Mouse (Mus musculus) embryonic facial prominence, embryonic 13.5 days (tissue): ENCODE data around the gene Dhrs1. TPM values are rescaled to one million over a fixed set of nuclear protein-coding genes. Genes with fewer than 3 reads are reported as not detected.
"Not testable (repeated sequence)": the region's sequence is repeated elsewhere in the genome, so short reads cannot be mapped to it uniquely, and the experiment has no call there.

Source experiments
- ATAC-seq: fragments of 200-750 bp; cut with Nextera tagmentation; 2 replicates; pipeline ENCODE4 v1.8.0; 2017; ENCODE audit warnings: low read depth; ENCODE audit not compliant: insufficient number of reproducible peaks, insufficient read depth, low FRiP score, low TSS enrichment
- H3K27ac ChIP-seq: fragments of 300-500 bp; sonication (generic); 2 replicates; pipeline ENCODE4 v1.5.1; 2015; ENCODE audit warnings: moderate library complexity, mild to moderate bottlenecking, inconsistent platforms
- H3K27me3 ChIP-seq: fragments of 300-500 bp; sonication (generic); 2 replicates; pipeline ENCODE4 v1.6.1; 2015; ENCODE audit warnings: mild to moderate bottlenecking, inconsistent platforms
- H3K36me3 ChIP-seq: fragments of 300-500 bp; sonication (generic); 2 replicates; pipeline ENCODE4 v1.6.1; 2015; ENCODE audit warnings: mild to moderate bottlenecking, inconsistent platforms
- H3K4me1 ChIP-seq: fragments of 300-500 bp; sonication (generic); 2 replicates; pipeline ENCODE4 v1.6.1; 2015; ENCODE audit warnings: inconsistent platforms
- H3K4me2 ChIP-seq: fragments of 300-500 bp; sonication (generic); 2 replicates; pipeline ENCODE4 v1.6.1; 2015; ENCODE audit warnings: moderate library complexity, mild to moderate bottlenecking, inconsistent platforms
- H3K4me3 ChIP-seq: fragments of 300-500 bp; sonication (generic); 2 replicates; pipeline ENCODE4 v1.5.1; 2015; ENCODE audit warnings: mild to moderate bottlenecking, inconsistent platforms
- H3K9ac ChIP-seq: fragments of 300-500 bp; sonication (generic); 2 replicates; pipeline ENCODE4 v1.6.1; 2015; ENCODE audit warnings: mild to moderate bottlenecking, inconsistent platforms
- H3K9me3 ChIP-seq: fragments of 300-500 bp; sonication (generic); 2 replicates; pipeline ENCODE4 v1.6.1; 2016; ENCODE audit warnings: inconsistent platforms
- WGBS: fragments of 180-500 bp; shearing (Covaris S2); methylation state at CpG from one replicate; pipeline ENCODE4 v1.1.7; 2015; ENCODE audit warnings: mixed read lengths; 5-methylcytosine and 5-hydroxymethylcytosine counted together
- polyA plus RNA-seq: library from polyadenylated mRNA; unstranded; fragments of >200 nt; fragmentation: Nextera tagmentation; extraction: Ambion mirVana; gene quantifications from 2 replicates; pipeline ENCODE4 v1.2.1, GENCODE M21; 2015

The Dhrs1 gene
- polyA plus RNA-seq, 1 experiment from 2014 or later = 84.5 TPM

- under 1% methylated on average over 77 of the region's 77 CpGs for WGBS
- peak overlapping the region; percentile 30 for H3K27ac ChIP-seq
- no peaks in the 10 kb centered on the region for H3K9me3 ChIP-seq
- H3K27me3 ChIP-seq = peaks cover 65% of the 10 kb centered on the region
- H3K4me1 ChIP-seq = peaks cover 21% of the 10 kb centered on the region
- peak overlapping the region; percentile 93 for H3K4me2 ChIP-seq
- peak overlapping the region; percentile 79 for H3K9ac ChIP-seq
- H3K36me3 ChIP-seq = no peaks in the 10 kb centered on the region
- peak overlapping the region; percentile 58 for H3K4me3 ChIP-seq
- ATAC-seq = peak; percentile 54
Observed at GRCm38 (mm10) chr14:55762001-55762821, 16.7 kb upstream of the Dhrs1 start.

DNA sequence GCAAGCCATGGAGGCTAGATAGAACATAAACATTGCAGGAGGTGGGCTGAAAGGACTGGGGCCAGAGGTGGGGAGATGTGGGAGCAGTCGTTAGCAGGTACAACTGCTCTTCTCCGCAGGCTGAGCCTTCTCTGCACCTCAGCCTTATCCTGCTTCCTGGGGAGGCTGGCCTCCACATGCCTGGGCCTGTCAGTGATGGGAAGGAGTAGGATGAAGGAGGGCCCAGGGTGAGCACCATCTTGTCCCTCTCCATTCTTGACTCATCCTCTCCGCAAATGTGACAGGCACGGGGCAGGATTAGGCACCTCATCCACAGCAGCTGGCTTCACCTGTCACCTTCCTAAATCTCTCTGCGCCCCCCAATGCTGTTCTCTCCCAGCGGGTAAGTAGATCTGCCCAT is 15.7 kb upstream of the Dhrs1 start, which contains the start of gene Ltb4r2:
Ltb4r2 (plus strand) TSS at position 266 of the 400 bp plus-strand sequence.
- ATAC-seq = no peak
- peak within 1 kb of the TSS; percentile 93 for H3K4me2 ChIP-seq
- H3K4me1 ChIP-seq = peaks cover 21% of the 10 kb centered on the region
- peaks cover 56% of the 10 kb centered on the region for H3K27me3 ChIP-seq
- peak within 1 kb of the TSS; percentile 58 for H3K4me3 ChIP-seq
- no peaks in the 10 kb centered on the region for H3K9me3 ChIP-seq
- H3K36me3 ChIP-seq = peaks cover 8% of the 10 kb centered on the region
- 74% methylated on average over 6 of the region's 6 CpGs for WGBS
- peak within 1 kb of the TSS; percentile 79 for H3K9ac ChIP-seq
- H3K27ac ChIP-seq = peak within 1 kb of the TSS; percentile 30

DNA sequence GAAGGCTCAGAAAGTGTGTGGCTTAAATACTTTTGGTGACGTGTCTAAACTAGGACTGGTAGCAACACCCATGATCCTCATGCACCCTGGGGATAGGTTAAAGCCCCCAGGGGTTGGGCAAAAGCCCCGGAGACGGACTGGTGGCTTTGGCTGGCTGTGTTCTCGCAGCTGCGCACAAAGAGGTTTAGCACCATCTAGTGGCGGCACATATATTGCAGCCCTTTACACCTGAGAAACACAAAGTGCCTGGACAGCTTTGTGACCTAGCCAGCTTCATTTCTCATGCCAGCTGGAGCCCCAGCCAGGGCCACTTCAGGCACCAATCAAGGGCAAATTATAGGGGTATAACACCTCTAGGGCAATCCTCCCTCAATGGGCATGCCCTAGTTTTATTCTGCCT is 14.7 kb upstream of the Dhrs1 start:
- Histone ChIP-seq H3K27me3 (peaks cover 47% of the 10 kb centered on the region), H3K4me3 (peak overlapping the region; percentile 20), H3K4me1 (peaks cover 21% of the 10 kb centered on the region), H3K36me3 (peaks cover 18% of the 10 kb centered on the region), H3K4me2 (peak overlapping the region; percentile 52), H3K9ac (0 out of 2 replicates have a peak overlapping the region, but pooled peaks have one; percentile 47)
- not testable (repeated sequence) for ATAC-seq, H3K9me3 ChIP-seq, H3K27ac ChIP-seq
- WGBS = 0% methylated on average over 6 of the region's 6 CpGs

DNA sequence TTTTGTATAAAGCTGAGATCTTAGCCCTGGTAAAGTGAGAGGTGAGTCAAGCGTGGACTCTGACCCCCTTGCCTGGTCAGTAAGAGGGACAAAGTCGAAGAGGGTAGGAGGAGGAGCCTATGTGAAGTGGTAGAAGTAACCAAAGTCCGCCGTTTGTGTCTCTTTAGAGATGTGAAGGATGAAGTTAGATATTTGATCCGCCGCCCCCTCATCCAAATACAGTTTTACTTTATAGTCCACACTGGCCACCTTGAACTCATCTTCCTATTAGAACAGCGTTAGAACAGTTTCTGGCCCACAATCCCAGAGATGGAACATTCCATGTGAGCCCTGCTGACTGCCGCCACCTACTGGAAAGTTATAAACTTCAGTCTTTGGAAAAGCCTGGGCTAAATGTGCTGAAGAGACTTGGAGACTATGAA is 12.9 kb upstream of the Dhrs1 start, which contains the start of gene Cideb:
Cideb (minus strand) TSS at position 96 of the 422 bp plus-strand sequence.
- no peak within 1 kb of the TSS for H3K27ac ChIP-seq
- no peak for ATAC-seq
- peaks cover 21% of the 10 kb centered on the region for H3K4me1 ChIP-seq
- 21% methylated on average over 8 of the region's 8 CpGs for WGBS
- no peak within 1 kb of the TSS; the same call in 1 of the 2 replicates for H3K9ac ChIP-seq
- H3K4me2 ChIP-seq = peak within 1 kb of the TSS; percentile 42
- H3K36me3 ChIP-seq = peaks cover 36% of the 10 kb centered on the region
- peaks cover 29% of the 10 kb centered on the region for H3K27me3 ChIP-seq
- H3K4me3 ChIP-seq = no peak within 1 kb of the TSS
- H3K9me3 ChIP-seq = no peaks in the 10 kb centered on the region

GRCm38 (mm10) chr14:55757566-55757965 is 12.1 kb upstream of the Dhrs1 start:
- no peak overlapping the region for H3K4me3 ChIP-seq
- ATAC-seq = no peak
- WGBS = 83% methylated on average over 6 of the region's 6 CpGs
- H3K36me3 ChIP-seq = peaks cover 44% of the 10 kb centered on the region
- no peak overlapping the region for H3K4me2 ChIP-seq
- peaks cover 21% of the 10 kb centered on the region for H3K27me3 ChIP-seq
- peaks cover 13% of the 10 kb centered on the region for H3K4me1 ChIP-seq
- H3K9ac ChIP-seq = no peak overlapping the region; the same call in 1 of the 2 replicates
- no peak overlapping the region for H3K27ac ChIP-seq
- H3K9me3 ChIP-seq = no peaks in the 10 kb centered on the region

- Histone ChIP-seq H3K4me3 (peak overlapping the region; percentile 89), H3K4me1 (peaks cover 33% of the 10 kb centered on the region), H3K27ac (no peak overlapping the region), H3K4me2 (peak overlapping the region; percentile 99), H3K36me3 (peaks cover 48% of the 10 kb centered on the region), H3K9ac (peak overlapping the region; percentile 87), H3K27me3 (no peaks in the 10 kb centered on the region), H3K9me3 (no peaks in the 10 kb centered on the region)
- ATAC-seq = no peak
- 89% methylated on average over 10 of the region's 10 CpGs for WGBS
Observed at GRCm38 (mm10) chr14:55747051-55747847, 1.8 kb upstream of the Dhrs1 start.

GRCm38 (mm10) chr14:55745861-55746237 is 359 bp upstream of the Dhrs1 start:
- ATAC-seq = no peak

GRCm38 (mm10) chr14:55743711-55744110 is 1.8 kb downstream of the Dhrs1 start:
- H3K4me3 ChIP-seq = peak overlapping the region; percentile 2; the same call in 1 of the 2 replicates
- peaks cover 43% of the 10 kb centered on the region for H3K36me3 ChIP-seq
- H3K4me2 ChIP-seq = peak overlapping the region; percentile 99
- ATAC-seq = peak; percentile 48; the same call in 1 of the 2 replicates
- no peak overlapping the region for H3K27ac ChIP-seq
- WGBS = 18% methylated on average over 10 of the region's 10 CpGs
- peaks cover 33% of the 10 kb centered on the region for H3K4me1 ChIP-seq
- peak overlapping the region; percentile 46 for H3K9ac ChIP-seq
- no peaks in the 10 kb centered on the region for H3K27me3 ChIP-seq
- H3K9me3 ChIP-seq = no peaks in the 10 kb centered on the region

More at GRCm38 (mm10) chr14:55745861-55746237, 359 bp upstream of the Dhrs1 start:
- Histone ChIP-seq H3K4me3 (peak overlapping the region; percentile 89), H3K9me3 (no peaks in the 10 kb centered on the region), H3K36me3 (peaks cover 42% of the 10 kb centered on the region), H3K4me1 (peaks cover 33% of the 10 kb centered on the region), H3K9ac (peak overlapping the region; percentile 87), H3K27ac (peak overlapping the region; percentile 71; the same call in 1 of the 2 replicates), H3K27me3 (no peaks in the 10 kb centered on the region), H3K4me2 (peak overlapping the region; percentile 99)
- under 1% methylated on average over 31 of the region's 31 CpGs for WGBS

DNA sequence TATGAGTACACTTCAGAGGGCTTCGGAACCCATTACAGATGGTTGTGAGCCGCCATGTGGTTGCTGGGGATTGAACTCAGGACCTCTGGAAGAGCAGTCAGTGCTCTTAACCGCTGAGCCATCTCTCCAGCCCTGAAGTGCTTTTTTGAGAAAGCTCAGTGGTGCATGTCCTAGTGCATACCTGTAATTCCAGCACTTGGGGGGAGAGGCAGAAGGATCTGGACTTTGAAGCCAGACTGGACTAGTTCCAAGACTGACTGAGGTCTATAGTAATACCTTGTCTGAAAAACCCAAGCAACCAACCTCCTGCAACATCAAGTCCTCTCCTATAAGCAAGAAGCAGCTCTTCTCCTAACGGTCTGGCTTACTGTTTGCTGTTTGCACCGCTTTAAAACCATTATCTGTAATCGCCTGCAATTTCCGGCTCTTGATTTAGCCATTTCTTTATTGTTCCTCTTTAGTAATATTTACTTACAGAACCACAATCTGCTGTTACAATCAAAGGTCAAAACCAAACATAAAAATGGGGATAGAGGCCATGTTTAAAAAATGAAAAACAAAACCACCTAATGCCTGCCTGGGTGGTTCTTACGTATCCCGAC is 8.3 kb downstream of the Dhrs1 start:
- H3K9ac ChIP-seq = no peak overlapping the region
- H3K4me1 ChIP-seq = no peaks in the 10 kb centered on the region
- H3K4me2 ChIP-seq = no peak overlapping the region
- H3K4me3 ChIP-seq = no peak overlapping the region
- no peaks in the 10 kb centered on the region for H3K27me3 ChIP-seq
- 85% methylated on average over 9 of the region's 9 CpGs for WGBS
- ATAC-seq = no peak
- H3K9me3 ChIP-seq = no peaks in the 10 kb centered on the region
- H3K27ac ChIP-seq = no peak overlapping the region
- peaks cover 43% of the 10 kb centered on the region for H3K36me3 ChIP-seq

DNA sequence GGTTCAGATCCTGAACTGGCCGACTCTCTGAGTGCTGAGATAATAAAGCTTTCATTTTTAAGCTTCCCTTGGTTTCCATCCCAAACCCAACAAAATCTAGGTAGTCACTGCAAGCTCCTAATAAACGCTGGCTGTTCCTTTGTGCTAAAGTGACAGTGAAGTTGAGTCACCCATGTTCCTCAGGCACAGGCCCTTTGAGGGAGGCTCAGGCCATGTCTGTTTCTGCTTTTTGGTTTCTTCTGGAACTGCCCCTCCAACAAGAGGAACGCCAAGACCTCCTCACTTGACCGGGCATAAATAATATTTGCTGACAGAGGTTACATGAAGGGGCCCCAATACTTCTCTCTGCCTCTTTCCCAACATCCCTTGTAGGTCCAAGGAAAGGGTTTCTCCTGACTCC is 9.7 kb downstream of the Dhrs1 start:
- no peak for ATAC-seq
- Histone ChIP-seq H3K36me3 (peaks cover 34% of the 10 kb centered on the region), H3K27me3 (no peaks in the 10 kb centered on the region), H3K4me2 (no peak overlapping the region), H3K4me1 (no peaks in the 10 kb centered on the region), H3K4me3 (no peak overlapping the region), H3K27ac (no peak overlapping the region), H3K9ac (no peak overlapping the region), H3K9me3 (no peaks in the 10 kb centered on the region)
- WGBS = 89% methylated on average over 4 of the region's 4 CpGs

DNA sequence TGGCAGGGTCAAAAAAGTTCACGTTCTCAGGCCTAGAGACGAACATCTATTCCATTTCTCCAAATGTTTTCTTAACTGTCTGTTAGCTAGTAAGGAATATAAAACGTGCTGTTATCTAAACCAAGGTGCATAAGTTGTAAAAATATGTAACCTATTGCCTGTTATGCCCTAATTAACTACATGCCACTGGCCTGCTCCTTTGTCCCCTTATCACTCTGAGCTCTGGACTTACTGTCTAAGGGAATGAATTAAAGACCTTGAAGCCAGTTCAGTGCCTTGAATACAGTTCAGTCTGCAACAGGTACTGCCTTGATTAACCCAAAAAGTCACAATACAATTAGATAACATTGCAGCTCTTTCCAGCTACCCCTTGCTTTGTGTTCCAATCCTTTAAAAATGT is 10.2 kb downstream of the Dhrs1 start:
- 77% methylated on average over 3 of the region's 3 CpGs for WGBS
- no peaks in the 10 kb centered on the region for H3K9me3 ChIP-seq
- no peaks in the 10 kb centered on the region for H3K27me3 ChIP-seq
- H3K4me1 ChIP-seq = no peaks in the 10 kb centered on the region
- H3K9ac ChIP-seq = no peak overlapping the region
- H3K4me3 ChIP-seq = no peak overlapping the region
- H3K36me3 ChIP-seq = peaks cover 30% of the 10 kb centered on the region
- H3K4me2 ChIP-seq = no peak overlapping the region
- H3K27ac ChIP-seq = no peak overlapping the region
- no peak for ATAC-seq
